Mouse (Mus musculus): ENCODE measurements at regions not wholly inside any gene's neighbourhood (a gene's known extent, or its start where the extent isn't known, plus 50 kb on each side); places are given as distances from the start of the nearest gene placed in this dataset.
"Not testable (repeated sequence)": the region's sequence is repeated elsewhere in the genome, so short reads cannot be mapped to it uniquely, and the experiment has no call there.

DNA sequence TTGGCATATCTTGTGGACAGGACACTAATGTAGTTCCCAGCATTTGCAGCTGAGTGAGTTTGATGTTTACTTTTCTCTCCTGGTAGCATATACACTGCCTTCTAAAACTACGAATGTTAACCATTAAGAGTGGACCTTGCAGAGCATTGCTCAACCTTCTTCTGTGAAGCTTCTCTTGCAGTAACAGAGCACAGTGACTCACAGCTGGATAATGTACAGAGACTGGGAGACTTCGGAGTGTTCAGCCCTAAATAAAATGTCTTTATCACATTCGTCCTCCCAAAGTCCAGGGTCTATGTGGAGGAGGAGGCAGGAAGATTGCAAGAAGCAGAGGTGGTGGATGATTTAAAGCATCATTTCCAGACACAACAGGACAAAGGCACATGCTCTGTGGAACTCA lies 407.6 kb upstream of the Dab2 start:
- Histone ChIP-seq H3K27ac (ENCODE audit: low read depth, low read length) (no peak overlapping the region), H3K36me3 (ENCODE audit: control insufficient read depth, insufficient read depth, low read length) (no peaks in the 10 kb centered on the region), H3K9ac (ENCODE audit: low read depth, low read length) (no peak overlapping the region), H3K4me2 (replicated peaks; ENCODE audit: low read depth, low read length) (no peak overlapping the region), H3K4me1 (ENCODE audit: control insufficient read depth, insufficient read depth, low read length) (no peaks in the 10 kb centered on the region), H3K27me3 (ENCODE audit: control insufficient read depth, insufficient read depth, low read length) (no peaks in the 10 kb centered on the region), H3K9me3 (ENCODE audit: control insufficient read depth, low read length) (no peaks in the 10 kb centered on the region), H3K4me3 (ENCODE audit: low read length) (no peak overlapping the region)
- 38% methylated on average over 3 of the region's 3 CpGs for WGBS
- no peak for ATAC-seq (ENCODE audit: low FRiP score, low TSS enrichment)

- ATAC-seq (ENCODE audit: low FRiP score, low TSS enrichment); H3K9me3 ChIP-seq (ENCODE audit: control insufficient read depth, low read length); H3K36me3 ChIP-seq (ENCODE audit: control insufficient read depth, insufficient read depth, low read length); H3K27ac ChIP-seq (ENCODE audit: low read depth, low read length); H3K9ac ChIP-seq (ENCODE audit: low read depth, low read length); H3K27me3 ChIP-seq (ENCODE audit: control insufficient read depth, insufficient read depth, low read length); H3K4me2 ChIP-seq (replicated peaks; ENCODE audit: low read depth, low read length); H3K4me3 ChIP-seq (ENCODE audit: low read length); H3K4me1 ChIP-seq (ENCODE audit: control insufficient read depth, insufficient read depth, low read length): not testable (repeated sequence)
- 95% methylated on average over 5 of the region's 5 CpGs for WGBS
These were observed 403.7 kb upstream of the Dab2 start for GRCm38 (mm10) chr15:5895688-5896470.

GRCm38 (mm10) chr15:5915261-5915660 lies 384.3 kb upstream of the Dab2 start:
- Histone ChIP-seq H3K4me2 (replicated peaks; ENCODE audit: low read depth, low read length) (no peak overlapping the region), H3K36me3 (ENCODE audit: control insufficient read depth, insufficient read depth, low read length) (no peaks in the 10 kb centered on the region), H3K27ac (ENCODE audit: low read depth, low read length) (no peak overlapping the region), H3K4me1 (ENCODE audit: control insufficient read depth, insufficient read depth, low read length) (no peaks in the 10 kb centered on the region), H3K27me3 (ENCODE audit: control insufficient read depth, insufficient read depth, low read length) (no peaks in the 10 kb centered on the region), H3K9me3 (ENCODE audit: control insufficient read depth, low read length) (no peaks in the 10 kb centered on the region), H3K9ac (ENCODE audit: low read depth, low read length) (no peak overlapping the region), H3K4me3 (ENCODE audit: low read length) (no peak overlapping the region)
- 4% methylated on average over 2 of the region's 2 CpGs for WGBS
- no peak for ATAC-seq (ENCODE audit: low FRiP score, low TSS enrichment)

DNA sequence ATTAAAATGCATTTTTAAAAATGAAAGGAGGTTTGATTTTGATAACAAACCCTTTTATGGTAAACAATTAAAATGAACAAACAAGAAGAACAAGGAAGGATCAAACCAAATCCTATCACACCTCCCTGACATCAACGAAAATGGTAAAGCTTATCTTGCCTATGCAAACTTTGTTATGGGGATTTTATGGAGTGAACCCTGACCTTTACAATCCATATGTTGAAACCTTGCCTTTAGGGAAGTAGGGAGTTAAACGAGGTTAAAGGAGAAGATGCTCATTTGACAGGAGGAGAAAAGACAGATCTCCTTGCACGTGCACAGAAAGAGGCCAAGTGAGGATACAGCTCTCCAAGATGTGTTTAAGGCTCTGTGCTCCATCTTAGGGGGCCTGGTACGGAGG lies 379.5 kb upstream of the Dab2 start:
- Histone ChIP-seq H3K4me1 (ENCODE audit: control insufficient read depth, insufficient read depth, low read length) (no peaks in the 10 kb centered on the region), H3K9me3 (ENCODE audit: control insufficient read depth, low read length) (no peaks in the 10 kb centered on the region), H3K36me3 (ENCODE audit: control insufficient read depth, insufficient read depth, low read length) (no peaks in the 10 kb centered on the region), H3K9ac (ENCODE audit: low read depth, low read length) (no peak overlapping the region), H3K4me2 (replicated peaks; ENCODE audit: low read depth, low read length) (no peak overlapping the region), H3K4me3 (ENCODE audit: low read length) (no peak overlapping the region), H3K27ac (ENCODE audit: low read depth, low read length) (no peak overlapping the region), H3K27me3 (ENCODE audit: control insufficient read depth, insufficient read depth, low read length) (no peaks in the 10 kb centered on the region)
- WGBS, result 56% methylated on average over 4 of the region's 4 CpGs
- no peak for ATAC-seq (ENCODE audit: low FRiP score, low TSS enrichment)

DNA sequence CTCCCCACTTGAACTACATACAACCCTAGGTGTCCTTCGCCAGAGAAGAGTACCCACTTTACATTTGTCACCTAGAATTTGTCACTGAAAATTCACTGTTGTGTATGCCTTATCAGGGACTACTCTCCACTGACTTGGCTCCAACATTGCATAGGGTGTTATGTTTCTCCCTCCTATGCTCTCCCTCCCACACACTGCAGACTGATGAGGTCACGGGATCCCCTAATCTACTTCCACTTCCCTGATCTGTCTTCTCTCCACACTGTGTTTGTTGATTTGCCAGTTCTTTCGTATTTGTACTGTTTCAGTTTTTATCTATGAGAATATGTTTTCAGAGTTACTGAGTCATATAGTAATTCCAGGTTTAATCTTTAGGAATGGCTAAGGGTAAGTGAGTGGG lies 371.8 kb upstream of the Dab2 start:
- no peak for ATAC-seq (ENCODE audit: low FRiP score, low TSS enrichment)
- H3K4me3 ChIP-seq (ENCODE audit: low read length), result no peak overlapping the region
- H3K9me3 ChIP-seq (ENCODE audit: control insufficient read depth, low read length), result no peaks in the 10 kb centered on the region
- H3K27ac ChIP-seq (ENCODE audit: low read depth, low read length), result no peak overlapping the region
- H3K9ac ChIP-seq (ENCODE audit: low read depth, low read length), result no peak overlapping the region
- H3K36me3 ChIP-seq (ENCODE audit: control insufficient read depth, insufficient read depth, low read length), result no peaks in the 10 kb centered on the region
- no peaks in the 10 kb centered on the region for H3K4me1 ChIP-seq (ENCODE audit: control insufficient read depth, insufficient read depth, low read length)
- WGBS, result 46% methylated on average over 3 of the region's 3 CpGs
- no peak overlapping the region for H3K4me2 ChIP-seq (replicated peaks; ENCODE audit: low read depth, low read length)
- no peaks in the 10 kb centered on the region for H3K27me3 ChIP-seq (ENCODE audit: control insufficient read depth, insufficient read depth, low read length)

- Histone ChIP-seq H3K9me3 (ENCODE audit: control insufficient read depth, low read length) (no peaks in the 10 kb centered on the region), H3K27me3 (ENCODE audit: control insufficient read depth, insufficient read depth, low read length) (no peaks in the 10 kb centered on the region), H3K36me3 (ENCODE audit: control insufficient read depth, insufficient read depth, low read length) (no peaks in the 10 kb centered on the region), H3K4me3 (ENCODE audit: low read length) (no peak overlapping the region), H3K27ac (ENCODE audit: low read depth, low read length) (no peak overlapping the region), H3K4me2 (replicated peaks; ENCODE audit: low read depth, low read length) (no peak overlapping the region), H3K4me1 (ENCODE audit: control insufficient read depth, insufficient read depth, low read length) (no peaks in the 10 kb centered on the region), H3K9ac (ENCODE audit: low read depth, low read length) (no peak overlapping the region)
- ATAC-seq (ENCODE audit: low FRiP score, low TSS enrichment), result no peak
- WGBS, result 69% methylated on average over 3 of the region's 3 CpGs
These were observed 366.0 kb upstream of the Dab2 start for GRCm38 (mm10) chr15:5933586-5933985.

DNA sequence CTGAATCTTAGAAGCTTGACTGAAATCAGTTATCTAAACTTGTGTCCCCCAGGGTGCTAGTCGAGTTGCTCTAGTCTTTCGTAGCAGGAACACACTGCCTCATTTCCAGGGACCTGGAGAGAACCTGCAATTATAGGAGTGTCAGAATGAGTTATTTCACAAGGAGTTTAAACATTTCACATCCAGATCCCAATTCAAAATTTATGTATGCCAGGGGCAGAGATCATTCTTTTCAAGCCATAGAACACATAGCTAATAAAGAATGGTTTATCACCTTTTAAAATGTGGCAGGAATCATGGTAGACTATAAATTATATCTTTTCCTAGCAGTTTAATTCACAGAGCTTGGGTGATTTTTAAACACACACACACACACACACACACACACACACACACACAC lies 358.6 kb upstream of the Dab2 start:
- H3K27me3 ChIP-seq (ENCODE audit: control insufficient read depth, insufficient read depth, low read length), result no peaks in the 10 kb centered on the region
- peak; percentile 75; the same call in 1 of the 2 replicates for ATAC-seq (ENCODE audit: low FRiP score, low TSS enrichment)
- no peak overlapping the region for H3K27ac ChIP-seq (ENCODE audit: low read depth, low read length)
- no peaks in the 10 kb centered on the region for H3K9me3 ChIP-seq (ENCODE audit: control insufficient read depth, low read length)
- no peaks in the 10 kb centered on the region for H3K4me1 ChIP-seq (ENCODE audit: control insufficient read depth, insufficient read depth, low read length)
- H3K36me3 ChIP-seq (ENCODE audit: control insufficient read depth, insufficient read depth, low read length), result no peaks in the 10 kb centered on the region
- no peak overlapping the region for H3K4me2 ChIP-seq (replicated peaks; ENCODE audit: low read depth, low read length)
- no peak overlapping the region for H3K4me3 ChIP-seq (ENCODE audit: low read length)
- WGBS, result 6% methylated on average over 2 of the region's 2 CpGs
- H3K9ac ChIP-seq (ENCODE audit: low read depth, low read length), result no peak overlapping the region

- Histone ChIP-seq H3K36me3 (ENCODE audit: control insufficient read depth, insufficient read depth, low read length) (no peaks in the 10 kb centered on the region), H3K4me2 (replicated peaks; ENCODE audit: low read depth, low read length) (no peak overlapping the region), H3K9ac (ENCODE audit: low read depth, low read length) (no peak overlapping the region), H3K9me3 (ENCODE audit: control insufficient read depth, low read length) (no peaks in the 10 kb centered on the region), H3K4me3 (ENCODE audit: low read length) (no peak overlapping the region), H3K4me1 (ENCODE audit: control insufficient read depth, insufficient read depth, low read length) (no peaks in the 10 kb centered on the region), H3K27ac (ENCODE audit: low read depth, low read length) (no peak overlapping the region), H3K27me3 (ENCODE audit: control insufficient read depth, insufficient read depth, low read length) (no peaks in the 10 kb centered on the region)
- ATAC-seq (ENCODE audit: low FRiP score, low TSS enrichment), result no peak; the same call in 1 of the 2 replicates
- 77% methylated on average over 6 of the region's 6 CpGs for WGBS
These were observed 352.9 kb upstream of the Dab2 start for GRCm38 (mm10) chr15:5946650-5947049.

- Histone ChIP-seq H3K9me3 (ENCODE audit: control insufficient read depth, low read length) (no peaks in the 10 kb centered on the region), H3K9ac (ENCODE audit: low read depth, low read length) (no peak overlapping the region), H3K36me3 (ENCODE audit: control insufficient read depth, insufficient read depth, low read length) (no peaks in the 10 kb centered on the region), H3K27me3 (ENCODE audit: control insufficient read depth, insufficient read depth, low read length) (no peaks in the 10 kb centered on the region), H3K4me3 (ENCODE audit: low read length) (no peak overlapping the region), H3K4me2 (replicated peaks; ENCODE audit: low read depth, low read length) (no peak overlapping the region), H3K27ac (ENCODE audit: low read depth, low read length) (no peak overlapping the region), H3K4me1 (ENCODE audit: control insufficient read depth, insufficient read depth, low read length) (no peaks in the 10 kb centered on the region)
- WGBS, result 72% methylated on average over 3 of the region's 3 CpGs
- no peak for ATAC-seq (ENCODE audit: low FRiP score, low TSS enrichment)
These were observed 348.7 kb upstream of the Dab2 start for GRCm38 (mm10) chr15:5950919-5951318.

All from kidney, embryonic 14.5 days (tissue).